Mouse (Mus musculus) megakaryocyte, embryonic 14.5 days (primary cell): Measurements from ENCODE around the gene Serpina3k.
"Not testable (repeated sequence)": the region's sequence is repeated elsewhere in the genome, so short reads cannot be mapped to it uniquely, and the experiment has no call there.

ENCODE experiments used
- FLI1 ChIP-seq: IDR thresholded peaks from 2 replicates; pipeline ENCODE4 v1.6.1; 2012; ENCODE audit warnings: low read length, inconsistent platforms, mixed read lengths
- GATA1 ChIP-seq: IDR thresholded peaks from 3 replicates; pipeline ENCODE4 v1.6.1; 2012; ENCODE audit warnings: mixed read lengths, low read length, inconsistent platforms, borderline replicate concordance

GRCm38 (mm10) chr12:104342489-104342888 lies 4.2 kb downstream of the Serpina3k start:
- not testable (repeated sequence) for TF ChIP-seq GATA1, FLI1
